Mouse (Mus musculus) ES-Bruce4 (cell line): Measurements from ENCODE around the gene Bola3. TPM values are rescaled to one million over a fixed set of nuclear protein-coding genes. Genes with fewer than 3 reads are reported as not detected.

Experiments
- H3K27ac ChIP-seq: 2 replicates; pipeline ENCODE4 v1.5.1; 2012; ENCODE audit warnings: low read length, inconsistent platforms; ENCODE audit not compliant: insufficient read depth
- H3K27me3 ChIP-seq: 2 replicates; pipeline ENCODE4 v1.6.1; 2012; ENCODE audit warnings: mild to moderate bottlenecking, low read length, inconsistent platforms; ENCODE audit not compliant: control insufficient read depth, poor library complexity, insufficient read depth, severe bottlenecking
- H3K36me3 ChIP-seq: 2 replicates; pipeline ENCODE4 v1.6.1; 2012; ENCODE audit warnings: inconsistent platforms, mild to moderate bottlenecking, low read length, moderate library complexity; ENCODE audit not compliant: control insufficient read depth, poor library complexity, insufficient read depth, severe bottlenecking
- H3K4me1 ChIP-seq: one replicate; pipeline ENCODE4 v1.8.1; 2011; ENCODE audit warnings: low read length; ENCODE audit not compliant: control insufficient read depth, insufficient read depth
- H3K4me3 ChIP-seq: 2 replicates; pipeline ENCODE4 v1.5.1; 2011; ENCODE audit warnings: low read depth, mild to moderate bottlenecking, low read length
- H3K9ac ChIP-seq: 2 replicates; pipeline ENCODE4 v1.6.1; 2012; ENCODE audit warnings: low read depth, mild to moderate bottlenecking, inconsistent platforms; ENCODE audit not compliant: poor library complexity, severe bottlenecking
- H3K9me3 ChIP-seq: replicated peaks from 2 replicates; pipeline ENCODE4 v1.6.1; 2012; ENCODE audit warnings: mild to moderate bottlenecking, low read length, inconsistent platforms; ENCODE audit not compliant: control insufficient read depth, poor library complexity, insufficient read depth, severe bottlenecking
- CTCF ChIP-seq: IDR thresholded peaks from one replicate; pipeline ENCODE4 v1.8.1; 2011; ENCODE audit warnings: low read depth, low read length
- EP300 ChIP-seq: IDR thresholded peaks from 2 replicates; pipeline ENCODE4 v1.6.1; 2011; ENCODE audit warnings: low read depth, low read length; ENCODE audit not compliant: insufficient read depth
- POLR2A ChIP-seq: IDR thresholded peaks from one replicate; pipeline ENCODE4 v1.8.1; 2011; ENCODE audit warnings: low read length; ENCODE audit not compliant: insufficient read depth
- polyA plus RNA-seq: library from polyadenylated mRNA; stranded (reverse); fragments of >200 nt; gene quantifications from 2 replicates; pipeline ENCODE4 v1.2.4, GENCODE M21; 2011; ENCODE audit warnings: low read depth; ENCODE audit not compliant: missing spikeins, insufficient read depth, insufficient read length

Gene Bola3
- polyA plus RNA-seq, 1 experiment, result 38.1 TPM

- TF ChIP-seq CTCF (peak; percentile 92), EP300 (no peak)
- no peaks in the 10 kb centered on the region for H3K4me1 ChIP-seq
- H3K4me3 ChIP-seq, result no peak overlapping the region
- H3K9me3 ChIP-seq, result no peaks in the 10 kb centered on the region
- H3K27ac ChIP-seq, result no peak overlapping the region
- H3K36me3 ChIP-seq, result peaks cover 2% of the 10 kb centered on the region; the same call in 1 of the 2 replicates
- H3K9ac ChIP-seq, result no peak overlapping the region
- no peaks in the 10 kb centered on the region for H3K27me3 ChIP-seq
These were observed 7.7 kb downstream of the Bola3 start for GRCm38 (mm10) chr6:83356569-83357138.

- Histone ChIP-seq H3K36me3 (peaks cover 2% of the 10 kb centered on the region; the same call in 1 of the 2 replicates), H3K27ac (no peak overlapping the region), H3K4me1 (no peaks in the 10 kb centered on the region), H3K9me3 (no peaks in the 10 kb centered on the region), H3K9ac (no peak overlapping the region), H3K27me3 (no peaks in the 10 kb centered on the region), H3K4me3 (no peak overlapping the region)
- TF ChIP-seq EP300, result no peak
- no peak for TF ChIP-seq POLR2A
- TF ChIP-seq CTCF, result no peak
These were observed 8.5 kb downstream of the Bola3 start for GRCm38 (mm10) chr6:83357436-83357835.

- TF ChIP-seq CTCF, result no peak
- no peak for TF ChIP-seq EP300
- TF ChIP-seq POLR2A, result no peak
- Histone ChIP-seq H3K27ac (no peak overlapping the region), H3K4me3 (no peak overlapping the region), H3K27me3 (no peaks in the 10 kb centered on the region), H3K4me1 (no peaks in the 10 kb centered on the region), H3K9me3 (no peaks in the 10 kb centered on the region), H3K9ac (no peak overlapping the region), H3K36me3 (peaks cover 2% of the 10 kb centered on the region; the same call in 1 of the 2 replicates)
These were observed 12.7 kb downstream of the Bola3 start for GRCm38 (mm10) chr6:83361523-83362248.

- Histone ChIP-seq H3K36me3 (peaks cover 2% of the 10 kb centered on the region; the same call in 1 of the 2 replicates), H3K27ac (no peak overlapping the region), H3K27me3 (no peaks in the 10 kb centered on the region), H3K4me1 (no peaks in the 10 kb centered on the region), H3K9me3 (no peaks in the 10 kb centered on the region), H3K9ac (no peak overlapping the region), H3K4me3 (no peak overlapping the region)
- no peak for TF ChIP-seq CTCF
- no peak for TF ChIP-seq EP300
- TF ChIP-seq POLR2A, result no peak
These were observed 14.1 kb downstream of the Bola3 start for GRCm38 (mm10) chr6:83363075-83363474.

DNA sequence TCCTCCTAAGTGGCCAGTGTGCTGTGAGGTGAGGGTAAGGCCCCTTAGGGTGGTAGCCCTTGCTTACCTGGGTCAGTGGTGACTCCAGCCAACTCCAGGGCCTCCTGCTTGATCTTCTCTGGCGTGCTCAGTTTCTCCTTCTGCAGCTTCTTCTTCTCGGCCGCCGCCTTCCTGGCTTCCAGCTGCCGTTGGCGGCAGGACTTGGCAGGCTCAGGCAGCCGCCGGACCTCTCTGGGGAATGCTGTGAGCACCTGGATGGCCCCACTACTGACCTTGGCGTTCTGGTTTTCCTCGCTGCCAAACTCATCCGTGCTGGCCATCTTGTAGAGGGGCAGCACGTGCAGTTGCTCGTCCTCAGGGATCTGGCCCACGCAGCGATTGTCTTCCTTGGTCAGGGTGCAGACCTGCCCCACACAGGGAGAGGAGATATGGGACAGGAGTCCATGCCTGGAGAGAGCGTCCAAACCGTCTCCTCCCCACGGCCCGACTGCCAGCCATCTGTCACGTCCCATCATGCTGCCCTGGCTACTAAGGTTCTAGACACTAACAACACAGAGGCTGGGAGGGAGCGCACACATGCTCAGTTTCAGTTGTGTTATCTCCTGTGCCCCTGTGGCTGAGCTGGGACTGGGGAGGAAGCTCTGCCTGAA is 21.5 kb downstream of the Bola3 start:
- H3K4me3 ChIP-seq, result no peak overlapping the region
- no peaks in the 10 kb centered on the region for H3K36me3 ChIP-seq
- TF ChIP-seq CTCF, result no peak
- TF ChIP-seq POLR2A, result no peak
- TF ChIP-seq EP300, result no peak
- H3K9ac ChIP-seq, result no peak overlapping the region
- H3K27me3 ChIP-seq, result no peaks in the 10 kb centered on the region
- H3K4me1 ChIP-seq, result no peaks in the 10 kb centered on the region
- H3K27ac ChIP-seq, result no peak overlapping the region
- H3K9me3 ChIP-seq, result no peaks in the 10 kb centered on the region

DNA sequence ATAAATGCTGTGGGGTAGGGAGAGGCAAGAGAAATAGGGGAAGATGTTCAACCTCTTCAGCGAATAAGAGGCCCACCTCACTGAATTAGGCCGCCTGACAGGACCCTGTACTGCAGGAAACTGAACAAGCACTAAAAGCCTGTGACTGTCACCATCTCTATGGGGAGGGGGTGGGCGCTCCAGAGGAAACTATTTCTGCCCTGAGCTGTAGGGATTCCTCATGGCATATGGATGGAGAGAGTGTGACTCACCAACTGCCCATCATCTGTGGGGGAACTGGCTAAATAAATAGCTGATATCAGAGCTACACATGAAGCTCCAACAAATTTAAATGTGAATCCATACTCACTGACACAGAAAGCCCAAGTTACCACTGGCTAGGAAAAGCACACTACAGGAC is 22.4 kb downstream of the Bola3 start:
- no peaks in the 10 kb centered on the region for H3K27me3 ChIP-seq
- no peaks in the 10 kb centered on the region for H3K9me3 ChIP-seq
- no peaks in the 10 kb centered on the region for H3K36me3 ChIP-seq
- H3K4me1 ChIP-seq, result no peaks in the 10 kb centered on the region
- no peak overlapping the region for H3K4me3 ChIP-seq
- H3K9ac ChIP-seq, result no peak overlapping the region
- H3K27ac ChIP-seq, result no peak overlapping the region
- TF ChIP-seq EP300 (no peak), POLR2A (no peak), CTCF (no peak)
